Comparison of ENCODE assay signal across 25 mouse cellular contexts in genomic region chr4:133501514-133501913, GRCm38 (mm10). TPM values are rescaled to one million over a fixed set of nuclear protein-coding genes. Genes with fewer than 3 reads are reported as not detected.
DNase-seq lines count a peak whose midpoint lies in the region; ATAC-seq lines count a peak whose summit lies in the region.
"Had no signal": no experiment of that assay in that cellular context is flagged by ENCODE, and none has a peak within 500 bp of the region (broad histone marks: within the 10 kb centered on the region; RNA-seq: fewer than 3 reads in every experiment).

No protein-coding gene starts in this region.

- WGBS in heart, embryonic 11.5 days (ENCODE audit: insufficient replicate concordance): 58% methylated on average over 7 of the region's 7 CpGs

- H3K27ac ChIP-seq in heart, embryonic 11.5 days (ENCODE audit: low read depth, low read length): no peak overlapping the region
- H3K27ac ChIP-seq: embryonic facial prominence, embryonic 12.5 days; gastrocnemius, adult 2 months; hindbrain, embryonic 13.5 days; intestine, embryonic 15.5 days had no signal

- no peak overlapping the region for H3K4me2 ChIP-seq in heart, embryonic 11.5 days
- H3K4me2 ChIP-seq: embryonic facial prominence, embryonic 12.5 days; hindbrain, embryonic 13.5 days; intestine, embryonic 15.5 days had no signal

- H3K27me3 ChIP-seq in heart, embryonic 11.5 days (ENCODE audit: control insufficient read depth, insufficient read depth, low read length): peaks cover 86% of the 10 kb centered on the region

- H3K4me1 ChIP-seq in heart, embryonic 11.5 days (ENCODE audit: control insufficient read depth, insufficient read depth, low read length): peaks cover 8% of the 10 kb centered on the region; the same call in 1 of the 2 replicates

- peak; percentile 41 to 57; a peak in 3 of 4 replicates for ATAC-seq in hematopoietic stem cell, adult 5-6 weeks (replicated peaks in 1 of 2; ENCODE audit: insufficient read depth in 1 of 2, low FRiP score in 2 of 2, low TSS enrichment in 1 of 2, low read depth in 1 of 2, poor library complexity in 2 of 2, severe bottlenecking in 2 of 2)
- ATAC-seq in heart, embryonic 11.5 days (replicated peaks; ENCODE audit: insufficient number of reproducible peaks, low FRiP score, low TSS enrichment): no peak
- ATAC-seq: activated CD4-positive, CD25-positive, alpha-beta regulatory T cell, adult 4 months; forebrain, embryonic 16.5 days; intestine, embryonic 15.5 days; Patski had no signal

- H3K9ac ChIP-seq in heart, embryonic 11.5 days (ENCODE audit: low read depth, low read length): no peak overlapping the region
- H3K9ac ChIP-seq: embryonic facial prominence, embryonic 12.5 days; hindbrain, embryonic 13.5 days; intestine, embryonic 15.5 days had no signal

- H3K4me3 ChIP-seq in heart, embryonic 11.5 days (ENCODE audit: low read depth, low read length): no peak overlapping the region
- H3K4me3 ChIP-seq: embryonic facial prominence, embryonic 12.5 days; gastrocnemius, adult 2 months; hindbrain, embryonic 13.5 days; intestine, embryonic 15.5 days had no signal

- no peaks in the 10 kb centered on the region for H3K9me3 ChIP-seq in heart, embryonic 11.5 days (replicated peaks; ENCODE audit: control insufficient read depth, low read length)
- H3K9me3 ChIP-seq: embryonic facial prominence, embryonic 12.5 days; hindbrain, embryonic 13.5 days; intestine, embryonic 15.5 days had no signal

- H3K36me3 ChIP-seq in heart, embryonic 11.5 days (ENCODE audit: control insufficient read depth, insufficient read depth, low read length): no peaks in the 10 kb centered on the region
- H3K36me3 ChIP-seq: embryonic facial prominence, embryonic 12.5 days; hindbrain, embryonic 13.5 days; intestine, embryonic 15.5 days had no signal

- peak; percentile 11 for DNase-seq in cerebellum, adult 11-12 months
- DNase-seq in cerebellum, postnatal 36 days: no peak
- peak; percentile 66 for DNase-seq in brain, adult 2 months (ENCODE audit: low read depth, low spot score)
- peak; percentile 38 to 62 for DNase-seq in natural killer cell, adult 2 months (ENCODE audit: low spot score in 2 of 2)
- DNase-seq in adrenal gland, adult (ENCODE audit: inconsistent age in 2 of 2, low spot score in 1 of 2): no peak
- DNase-seq: adrenal gland, adult 2 months; adrenal gland, postnatal 25 days; cerebellum, adult 11 months; cerebellum, postnatal 10 days; gastrocnemius, adult 2 months; gastrocnemius, postnatal 25 days; heart, adult 11 months; heart, postnatal 10 days; heart, postnatal 4 days had no signal

RNA-seq across cellular contexts. Expression of gene Trnp1, which starts 3.2 kb away (rescaled TPM):
- total RNA-seq in hematopoietic stem cell, adult 5-6 weeks (2017): not detected in 2 replicates
- 0.94 and 1.4 TPM in 2 replicates for polyA plus RNA-seq in heart, embryonic 11.5 days (2014; fragmentation: Nextera tagmentation; extraction: Ambion mirVana)
- polyA plus RNA-seq: activated CD4-positive, CD25-positive, alpha-beta regulatory T cell, adult 4 months had no signal

RNA-seq across cellular contexts. Expression of gene Kdf1, which starts 17.2 kb away (rescaled TPM):
- not detected in 2 replicates for total RNA-seq in hematopoietic stem cell, adult 5-6 weeks (2017)
- 0.77 and 0.80 TPM in 2 replicates for polyA plus RNA-seq in heart, embryonic 11.5 days (2014; fragmentation: Nextera tagmentation; extraction: Ambion mirVana)
- total RNA-seq: gastrocnemius, adult 2 months; gastrocnemius, postnatal 25 days; heart, postnatal 10 days; heart, postnatal 4 days had no signal
- polyA plus RNA-seq: activated CD4-positive, CD25-positive, alpha-beta regulatory T cell, adult 4 months had no signal

RNA-seq across cellular contexts. Expression of gene Tent5b, which starts 21.6 kb away (rescaled TPM):
- not detected in 2 replicates for total RNA-seq in hematopoietic stem cell, adult 5-6 weeks (2017)
- polyA plus RNA-seq in heart, embryonic 11.5 days (2014; fragmentation: Nextera tagmentation; extraction: Ambion mirVana): 0.47 and 0.83 TPM in 2 replicates
- polyA plus RNA-seq: activated CD4-positive, CD25-positive, alpha-beta regulatory T cell, adult 4 months had no signal

RNA-seq across cellular contexts. Expression of gene Nudc, which starts 44.3 kb away (rescaled TPM):
- total RNA-seq in hematopoietic stem cell, adult 5-6 weeks (2017): 194 and 277 TPM in 2 replicates
- polyA plus RNA-seq in heart, embryonic 11.5 days (2014; fragmentation: Nextera tagmentation; extraction: Ambion mirVana): 221 TPM in 2 replicates

RNA-seq across cellular contexts. Expression of gene Nr0b2, which starts 51.7 kb away (rescaled TPM):
- total RNA-seq in hematopoietic stem cell, adult 5-6 weeks (2017): not detected in 2 replicates
- 9.6 and 11.0 TPM in 2 replicates for polyA plus RNA-seq in heart, embryonic 11.5 days (2014; fragmentation: Nextera tagmentation; extraction: Ambion mirVana)
- total RNA-seq: gastrocnemius, adult 2 months; gastrocnemius, postnatal 25 days had no signal
- polyA plus RNA-seq: activated CD4-positive, CD25-positive, alpha-beta regulatory T cell, adult 4 months; C2C12; cortical plate, adult 2 months; embryonic facial prominence, embryonic 12.5 days; forebrain, embryonic 16.5 days; frontal cortex, adult 2 months; hindbrain, embryonic 13.5 days; Patski had no signal

Comparison
In these comparisons a context has a peak if more than half of its experiments do, and no peak if none do; other contexts are left out.
1. DNase-seq: peak in cerebellum, adult 11-12 months (single experiment), brain, adult 2 months (single experiment) and natural killer cell, adult 2 months (2 of 2); none in cerebellum, postnatal 36 days (0 of 2) and adrenal gland, adult (0 of 2).